Mouse (Mus musculus): ENCODE data around the gene Foxb1.

The Foxb1 gene

DNA sequence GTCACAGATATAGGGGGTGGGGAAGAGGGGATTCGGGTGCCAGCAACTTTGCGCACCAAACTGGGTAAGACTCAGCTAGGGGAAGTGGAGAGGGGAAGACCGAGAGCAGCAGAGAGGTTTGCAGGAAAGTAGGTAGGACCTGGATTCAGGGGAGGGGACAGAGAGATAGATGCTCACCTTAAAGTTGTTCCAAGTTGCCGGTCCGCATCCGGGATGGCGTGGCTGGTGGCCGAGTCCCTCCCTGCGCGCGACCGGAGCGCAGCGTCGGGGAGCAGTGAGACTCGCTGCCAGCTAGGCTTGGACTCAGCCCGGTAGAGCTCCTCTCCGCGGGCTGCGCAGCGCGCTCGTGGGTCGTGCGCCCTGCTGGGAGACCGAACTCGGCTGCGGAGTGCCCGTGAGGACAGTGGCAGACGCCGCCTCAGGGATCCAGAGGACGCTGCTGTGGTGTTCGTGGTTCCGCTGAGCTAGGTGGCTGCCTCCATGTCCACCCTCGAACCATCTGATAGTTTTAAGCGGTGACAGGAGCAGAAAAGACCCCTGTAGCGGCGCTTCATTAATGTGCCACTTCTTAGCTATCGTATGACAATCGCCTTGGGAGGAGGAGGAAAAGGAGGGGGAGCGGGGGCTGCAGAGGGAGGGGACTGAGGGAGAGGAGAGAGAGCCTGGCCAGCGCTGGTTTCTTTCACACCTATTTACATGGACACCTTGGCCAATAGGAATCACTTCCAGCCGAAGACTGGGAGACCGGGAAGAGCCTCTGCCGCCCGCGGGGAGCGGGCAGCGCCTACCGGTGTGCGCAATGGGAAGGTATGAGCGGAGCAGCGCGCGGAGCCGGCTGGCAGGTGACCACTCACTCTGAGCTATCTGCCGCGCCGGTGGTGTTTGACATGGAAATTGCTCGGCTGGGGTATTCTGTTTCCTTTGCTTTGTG is at the start of gene Foxb1:
Gene Foxb1, minus strand, starts transcription at position 570 of the 931 bp plus-strand sequence.
- no peak for DNase-seq (ENCODE audit: low spot score in 2 of 2)

DNA sequence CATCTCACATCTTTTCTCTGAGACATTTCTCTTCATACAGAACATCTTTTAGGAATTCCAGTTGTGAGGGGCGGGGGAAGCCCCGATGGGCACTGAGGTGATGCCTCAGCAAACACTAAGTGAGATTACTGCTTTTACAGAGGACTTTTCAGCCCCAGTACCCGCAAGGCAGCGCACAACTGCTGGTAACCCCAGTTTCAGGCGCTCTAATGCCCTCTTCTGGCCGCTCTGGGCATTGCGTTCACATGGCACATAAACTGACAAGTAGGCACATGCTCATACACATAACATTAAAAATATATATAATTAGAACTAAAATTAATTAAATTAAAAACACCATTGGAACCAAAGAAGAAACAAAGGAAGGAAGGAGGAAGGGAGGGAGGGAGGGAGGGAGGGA is 29.8 kb upstream of the Foxb1 start:
- no peak for DNase-seq (ENCODE audit: low spot score in 2 of 2)

DNA sequence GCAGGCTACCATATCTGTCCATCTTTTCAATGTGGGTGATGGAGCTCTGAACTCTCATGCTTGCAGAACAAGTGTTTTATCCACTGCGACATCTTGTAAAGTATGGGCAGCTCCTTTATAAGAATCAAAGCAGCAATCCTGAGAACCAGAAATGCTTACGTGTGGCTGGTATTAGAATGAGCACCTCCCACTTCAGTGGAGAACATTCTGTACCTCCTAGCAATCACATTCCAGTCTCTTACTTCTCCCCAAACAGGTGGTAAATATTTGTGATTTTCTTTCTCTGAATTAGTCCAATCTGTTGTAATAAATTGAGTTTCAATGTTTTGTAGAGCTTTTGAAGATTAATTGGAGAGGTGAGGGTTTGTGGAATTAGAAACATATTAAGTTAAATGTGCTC is 19.3 kb upstream of the Foxb1 start:
- no peak for DNase-seq (ENCODE audit: low spot score in 2 of 2)

DNA sequence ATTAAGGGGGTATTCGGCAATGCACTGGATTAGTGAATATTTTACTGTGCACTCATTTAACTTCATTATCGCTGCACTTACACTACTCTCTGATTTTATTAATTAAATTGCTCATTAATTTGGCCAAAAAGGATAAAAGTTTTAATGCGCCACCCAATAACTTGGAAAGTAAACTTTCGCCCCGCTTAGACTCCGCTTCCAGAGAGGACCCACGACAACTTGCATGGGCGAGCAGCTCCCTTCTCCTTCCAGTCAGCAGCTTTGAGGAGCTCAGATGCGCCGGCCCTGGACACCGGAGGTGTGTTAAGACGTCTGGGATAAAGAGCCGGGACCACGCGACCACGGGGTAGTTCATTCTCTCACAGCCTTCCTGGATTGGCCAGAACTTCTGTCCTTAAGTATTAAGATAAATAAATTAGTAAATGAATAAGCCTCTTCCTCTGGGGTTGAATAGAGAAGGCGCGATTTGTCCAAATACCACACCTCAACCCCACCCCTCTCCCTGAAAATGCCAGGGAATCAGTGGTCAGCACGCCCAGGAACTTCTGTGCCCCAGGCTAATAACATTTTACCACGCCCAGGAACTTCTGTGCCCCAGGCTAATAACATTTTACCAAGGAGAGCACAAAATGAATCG is 9.3 kb upstream of the Foxb1 start:
- DNase-seq (ENCODE audit: low spot score in 2 of 2): no peak

DNA sequence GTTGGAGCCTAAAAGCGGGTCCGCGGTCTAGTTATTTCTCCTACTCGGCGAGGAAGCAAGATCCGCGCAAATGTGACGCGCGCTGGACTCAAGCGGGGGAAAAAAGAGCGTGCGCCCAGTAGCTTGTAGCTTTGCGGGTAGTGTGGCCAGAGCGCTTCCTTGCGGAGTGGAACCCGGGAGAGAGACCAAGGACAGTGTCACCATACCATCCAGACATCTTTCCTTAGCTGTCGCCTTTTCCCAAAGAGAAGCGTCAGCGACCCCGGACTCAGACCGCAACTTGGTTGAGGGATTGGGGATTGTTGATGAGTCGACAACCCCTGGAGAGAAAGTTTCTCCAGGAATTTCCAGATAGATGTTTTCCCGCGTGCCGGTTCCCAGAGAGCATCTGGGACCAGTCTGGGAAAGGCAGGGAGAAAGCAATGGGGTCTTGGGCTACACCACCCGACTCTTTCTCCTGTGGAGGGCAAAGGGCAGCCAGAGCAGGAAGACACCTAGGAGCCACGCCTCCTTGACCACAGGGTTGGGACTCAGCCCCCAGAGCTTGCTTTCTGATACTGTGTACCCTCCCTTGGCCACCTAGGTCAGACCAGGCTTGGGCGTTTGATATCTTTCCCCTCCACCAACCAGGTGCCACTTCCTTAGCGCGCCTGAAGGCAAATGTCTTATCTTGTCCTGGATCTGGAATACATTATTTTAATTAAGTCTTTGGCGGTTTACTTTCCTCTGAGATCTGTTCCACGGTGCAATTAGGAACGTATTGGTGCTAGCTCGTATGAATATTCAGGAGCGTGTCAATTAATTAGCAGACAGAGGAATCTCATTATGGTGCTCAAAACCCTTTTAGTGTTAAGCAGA is 8.6 kb upstream of the Foxb1 start:
- DNase-seq (ENCODE audit: low spot score in 2 of 2): no peak

DNA sequence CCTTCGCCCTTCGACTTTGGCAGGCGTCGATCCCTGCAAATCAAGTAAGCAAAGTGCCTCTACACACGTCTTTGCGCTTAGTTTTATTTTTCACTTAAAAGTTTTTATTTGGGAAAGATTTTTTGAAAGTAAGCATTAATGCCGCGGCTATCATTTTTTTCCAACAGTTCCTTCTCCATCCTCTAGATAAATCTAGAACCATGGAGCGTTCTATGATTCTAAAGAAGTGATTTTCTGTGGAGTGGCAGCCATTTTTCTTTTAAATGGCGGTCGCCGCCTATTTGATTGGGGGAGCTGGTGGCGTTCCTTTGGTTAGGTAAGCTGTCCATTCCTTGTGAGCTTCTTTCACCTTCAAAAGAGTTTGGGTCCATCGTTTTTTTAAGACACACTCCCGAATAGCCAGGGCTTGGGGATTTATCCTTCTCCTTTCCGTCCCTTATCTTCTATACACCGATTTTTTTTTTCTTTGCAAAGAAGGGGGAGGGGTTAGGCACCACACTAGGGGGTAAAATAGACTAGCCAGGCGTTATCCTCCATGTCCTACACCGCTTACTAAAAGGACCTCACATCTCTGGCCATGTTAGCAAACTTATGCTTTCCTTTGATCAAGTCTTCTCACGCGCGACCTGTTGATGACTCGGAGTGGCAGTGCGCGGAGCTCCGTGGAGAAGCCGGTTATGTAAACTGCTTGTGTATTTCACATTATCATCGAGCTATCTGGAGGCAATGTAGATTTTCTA is 7.6 kb upstream of the Foxb1 start:
- DNase-seq (ENCODE audit: low spot score in 2 of 2): no peak

DNA sequence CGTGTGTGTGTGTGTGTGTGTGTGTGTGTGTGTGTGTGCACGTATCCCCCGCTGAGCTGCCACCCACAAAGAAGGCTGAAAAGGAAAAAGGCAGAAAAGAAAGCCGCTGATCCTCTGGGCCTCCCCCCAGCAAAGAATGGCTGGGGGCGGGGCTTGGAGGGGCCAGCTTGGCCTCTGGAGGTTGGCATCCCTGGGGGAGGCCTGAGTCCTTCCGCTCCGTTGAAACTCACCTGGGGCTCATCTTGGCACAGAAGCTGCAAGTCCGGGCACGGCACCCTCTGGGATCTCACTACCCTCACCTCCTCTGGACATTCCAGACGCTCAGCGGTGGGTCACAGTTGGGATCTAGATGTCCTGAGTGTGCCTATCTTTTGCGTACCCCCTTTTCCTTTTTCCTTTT is 6.7 kb upstream of the Foxb1 start:
- DNase-seq (ENCODE audit: low spot score in 2 of 2): no peak

DNA sequence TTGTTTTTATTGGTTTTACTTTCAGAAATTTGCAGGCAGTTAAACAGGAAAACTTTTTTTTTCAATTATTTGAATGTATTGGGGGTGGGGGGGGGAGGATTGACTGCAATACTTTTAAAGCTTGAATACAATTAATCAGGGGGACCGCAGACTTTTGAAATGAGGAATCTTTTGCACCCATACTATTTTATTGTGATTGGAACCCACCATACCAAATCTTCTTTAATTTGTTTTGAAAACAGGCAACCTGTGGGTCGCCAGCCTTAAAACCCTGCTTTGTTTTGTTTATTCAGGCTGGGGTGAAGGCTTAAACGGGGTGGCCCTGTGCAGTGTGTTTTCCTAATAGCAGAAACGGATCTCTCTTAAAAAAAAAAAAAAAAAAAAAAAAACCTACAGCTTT is 6.2 kb upstream of the Foxb1 start:
- no peak for DNase-seq (ENCODE audit: low spot score in 2 of 2)

DNA sequence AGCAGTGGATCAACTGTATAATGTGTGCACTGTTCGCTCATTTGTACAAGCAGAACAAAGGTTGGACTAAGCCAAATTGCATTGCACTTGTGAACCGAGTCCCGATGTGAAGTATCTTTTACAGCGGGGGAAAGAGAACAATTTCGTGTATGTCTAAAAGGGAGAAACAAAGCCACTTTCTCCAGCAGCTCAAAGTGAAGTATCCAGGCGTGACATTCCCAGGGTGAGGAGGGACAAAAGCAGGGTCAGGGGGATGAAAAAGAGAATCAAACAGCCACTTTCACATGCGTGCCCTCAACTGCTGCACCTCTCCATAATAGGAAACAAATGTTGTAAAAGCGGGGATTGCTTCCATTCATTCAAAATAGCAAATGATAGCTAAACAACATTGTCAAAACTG is 5.6 kb upstream of the Foxb1 start:
- no peak for DNase-seq (ENCODE audit: low spot score in 2 of 2)

DNA sequence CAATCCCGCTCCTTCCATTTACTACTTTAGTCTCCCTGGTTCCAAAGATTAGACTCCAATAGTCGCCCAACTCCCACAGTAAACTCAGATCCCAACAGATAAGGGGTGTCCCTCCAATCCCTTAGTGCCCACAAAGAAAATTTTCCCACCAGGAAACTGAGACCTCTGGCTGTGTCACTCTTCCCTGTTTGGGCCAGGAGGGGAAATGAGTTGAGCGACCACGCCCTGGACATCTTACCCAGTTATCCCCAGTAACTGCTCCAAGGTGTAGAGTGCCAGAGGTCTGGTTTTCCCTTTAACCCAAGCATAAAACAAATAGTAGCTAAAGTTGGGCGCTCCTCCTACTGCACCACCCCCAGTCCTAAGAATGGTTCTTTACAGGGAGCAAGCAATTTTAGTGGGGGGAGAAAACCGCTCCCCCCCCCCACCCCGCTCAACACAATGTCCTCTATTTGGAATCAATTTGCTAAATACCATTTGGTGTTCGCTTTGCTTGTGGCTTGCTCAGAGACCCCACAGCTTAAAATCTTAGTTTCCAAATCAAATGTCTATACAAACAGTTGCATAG is 4.8 kb upstream of the Foxb1 start:
- no peak for DNase-seq (ENCODE audit: low spot score in 2 of 2)

DNA sequence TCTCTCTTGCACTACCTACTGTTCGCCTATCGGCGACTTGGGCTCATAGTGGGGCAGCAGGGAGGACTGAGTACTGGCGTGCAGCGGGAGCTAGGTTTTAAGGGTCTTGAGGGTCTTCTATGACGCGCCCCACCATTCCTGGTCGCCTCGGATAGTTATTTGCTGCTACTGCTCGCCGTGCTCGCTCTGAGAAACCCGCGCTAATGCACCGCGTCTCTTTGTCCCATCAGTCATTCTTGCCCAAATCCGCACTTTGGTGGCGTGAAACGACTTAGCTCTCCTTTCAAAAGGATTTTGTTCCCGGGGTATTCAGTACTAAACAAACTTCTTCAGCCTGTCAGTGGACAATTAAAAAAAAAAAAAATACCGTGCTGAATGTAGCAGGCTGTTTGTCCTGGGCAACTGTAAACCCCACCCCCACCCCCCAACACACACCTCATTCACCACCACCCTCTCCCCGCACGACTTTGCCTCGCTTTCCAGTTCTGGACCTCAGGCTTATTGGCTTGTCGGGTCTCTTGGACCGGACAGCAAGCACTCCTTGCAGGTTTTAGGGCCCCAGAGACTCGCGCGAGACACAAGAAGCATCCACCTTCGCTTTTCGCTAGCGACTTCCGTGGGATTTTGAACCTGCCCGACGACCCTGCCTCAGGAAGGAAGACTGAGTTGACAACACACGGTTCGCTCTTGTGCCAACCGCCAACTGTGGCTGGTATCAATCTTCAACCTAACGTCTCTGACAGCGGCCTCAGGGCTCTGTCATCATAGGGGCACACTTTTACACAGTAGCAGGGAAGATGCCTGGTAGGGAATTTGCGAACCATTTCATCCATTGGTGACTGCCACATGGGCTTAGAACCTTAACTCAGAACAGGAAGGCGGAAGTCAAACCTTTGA is 4.1 kb upstream of the Foxb1 start:
- no peak for DNase-seq (ENCODE audit: low spot score in 2 of 2)

DNA sequence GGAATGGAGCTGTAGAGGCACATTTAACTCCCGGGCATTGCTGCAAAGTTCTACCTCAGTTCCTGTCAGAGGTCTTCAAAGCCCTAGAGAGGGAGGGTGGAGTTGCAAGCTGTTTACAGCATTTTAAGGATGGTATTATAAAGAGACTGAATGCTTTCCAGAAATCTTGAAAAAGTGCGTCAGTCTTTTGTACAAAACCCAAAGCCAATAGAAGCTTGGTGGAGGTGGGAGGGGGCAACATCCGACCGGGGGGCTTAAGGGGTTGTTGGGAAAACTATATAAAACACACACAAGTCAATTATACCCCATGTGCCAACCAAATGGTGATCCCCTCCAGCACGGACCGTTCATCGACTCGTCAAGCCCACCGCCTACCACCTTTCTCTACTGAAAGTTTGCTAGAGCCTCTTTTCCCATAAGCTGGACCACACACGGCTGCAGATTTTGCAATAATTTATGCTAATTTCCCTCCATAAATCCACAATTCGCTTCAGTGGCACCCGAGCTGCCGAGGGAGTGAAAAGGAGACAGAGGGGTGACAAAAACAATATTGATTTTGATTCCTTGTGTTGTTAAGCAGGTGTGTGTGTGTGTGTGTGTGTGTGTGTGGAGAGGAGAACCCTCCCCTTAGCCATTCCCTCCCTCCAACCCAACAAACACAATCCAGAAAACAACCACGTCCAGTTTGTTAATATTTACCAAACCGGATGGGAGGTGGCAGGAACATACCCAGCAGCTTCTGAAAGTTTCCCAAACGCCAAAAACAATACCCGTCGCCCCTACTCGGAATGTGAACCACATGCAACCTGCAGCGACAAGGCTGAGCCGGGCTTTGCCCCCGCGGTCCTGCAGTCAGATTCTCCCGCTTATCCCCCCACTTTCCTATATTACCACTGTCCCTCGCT is 3.2 kb upstream of the Foxb1 start:
- no peak for DNase-seq (ENCODE audit: low spot score in 2 of 2)

DNA sequence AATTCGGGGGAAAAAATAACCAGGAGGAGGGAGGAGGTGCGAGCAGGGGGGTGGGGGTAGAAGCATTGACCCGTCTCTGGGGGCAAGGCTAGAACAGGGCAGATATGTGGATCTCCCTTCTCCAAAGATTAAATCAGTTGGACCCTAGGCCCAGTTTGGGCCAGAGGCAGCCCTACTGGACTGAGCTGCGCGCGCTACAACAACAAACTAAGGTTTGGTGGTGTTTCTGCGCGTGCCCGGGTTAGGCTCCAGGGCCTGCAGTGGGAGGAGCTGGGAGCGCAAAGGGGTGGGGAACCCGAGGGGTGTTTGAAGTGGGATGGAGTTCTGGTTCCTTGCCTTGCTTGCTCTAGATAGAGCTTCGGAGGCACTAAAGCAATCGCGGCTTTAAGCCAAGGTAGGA is 2.0 kb upstream of the Foxb1 start:
- no peak for DNase-seq (ENCODE audit: low spot score in 2 of 2)

DNA sequence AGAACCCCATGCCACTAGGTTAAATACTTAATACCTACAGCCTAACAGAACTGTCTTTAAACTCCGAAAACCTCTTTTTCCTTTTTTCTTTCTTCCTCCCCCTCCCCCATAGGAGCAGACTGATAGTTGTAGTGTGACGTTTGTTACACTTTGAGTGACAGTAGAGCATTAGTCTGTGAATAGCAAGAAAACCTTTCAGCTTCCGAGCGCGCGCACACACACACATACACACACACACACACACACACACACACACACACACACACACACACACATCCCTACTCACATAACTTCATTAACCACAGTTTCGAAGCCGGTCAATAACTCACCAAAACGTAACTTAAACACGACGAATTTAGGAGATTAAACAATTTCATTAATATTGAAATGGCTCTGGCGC is 1.5 kb upstream of the Foxb1 start:
- no peak for DNase-seq (ENCODE audit: low spot score in 2 of 2)

DNA sequence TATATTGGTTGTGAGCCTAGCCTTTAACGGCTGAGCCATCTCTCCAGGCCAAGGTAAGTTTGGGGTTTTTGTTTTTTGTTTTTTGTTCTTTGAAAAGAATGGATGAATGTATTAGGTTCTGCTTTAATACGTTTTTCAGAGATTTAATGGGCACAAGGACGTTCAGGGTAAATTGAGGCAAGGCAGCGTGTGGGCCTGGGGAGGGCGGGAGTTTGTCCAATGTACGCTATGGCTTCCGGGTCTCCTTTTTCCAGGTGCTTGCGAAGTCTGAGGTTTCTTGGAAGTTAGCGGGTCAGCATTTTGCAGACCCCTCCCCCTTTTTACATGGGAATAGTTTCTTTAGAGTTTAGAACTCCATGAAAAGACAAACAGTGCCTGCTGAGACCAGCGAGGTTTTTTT is 829 bp upstream of the Foxb1 start:
- DNase-seq (ENCODE audit: low spot score in 2 of 2): no peak

DNA sequence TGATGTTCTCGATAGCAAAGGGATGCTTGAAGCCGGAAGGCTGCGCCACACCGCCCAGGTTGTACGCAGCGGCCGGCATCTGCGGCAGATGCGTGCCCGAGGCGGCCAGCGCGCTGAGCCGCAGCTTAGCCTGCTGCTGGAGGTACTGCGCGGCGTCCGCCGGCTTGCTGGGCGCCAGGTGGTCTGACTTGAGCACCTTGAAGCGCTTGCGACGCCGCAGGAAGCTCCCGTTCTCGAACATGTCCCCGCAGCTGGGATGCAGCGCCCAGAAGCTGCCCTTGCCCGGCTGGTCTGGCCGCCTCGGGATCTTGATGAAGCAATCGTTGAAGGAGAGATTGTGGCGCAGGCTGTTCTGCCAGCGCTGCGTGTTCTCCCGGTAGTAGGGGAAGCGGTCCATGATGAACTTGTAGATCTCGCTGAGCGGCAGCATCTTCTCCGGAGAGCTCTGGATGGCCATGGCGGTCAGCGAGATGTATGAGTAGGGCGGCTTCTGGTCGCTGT is 969 bp downstream of the Foxb1 start:
- DNase-seq (ENCODE audit: low spot score in 2 of 2): no peak

DNA sequence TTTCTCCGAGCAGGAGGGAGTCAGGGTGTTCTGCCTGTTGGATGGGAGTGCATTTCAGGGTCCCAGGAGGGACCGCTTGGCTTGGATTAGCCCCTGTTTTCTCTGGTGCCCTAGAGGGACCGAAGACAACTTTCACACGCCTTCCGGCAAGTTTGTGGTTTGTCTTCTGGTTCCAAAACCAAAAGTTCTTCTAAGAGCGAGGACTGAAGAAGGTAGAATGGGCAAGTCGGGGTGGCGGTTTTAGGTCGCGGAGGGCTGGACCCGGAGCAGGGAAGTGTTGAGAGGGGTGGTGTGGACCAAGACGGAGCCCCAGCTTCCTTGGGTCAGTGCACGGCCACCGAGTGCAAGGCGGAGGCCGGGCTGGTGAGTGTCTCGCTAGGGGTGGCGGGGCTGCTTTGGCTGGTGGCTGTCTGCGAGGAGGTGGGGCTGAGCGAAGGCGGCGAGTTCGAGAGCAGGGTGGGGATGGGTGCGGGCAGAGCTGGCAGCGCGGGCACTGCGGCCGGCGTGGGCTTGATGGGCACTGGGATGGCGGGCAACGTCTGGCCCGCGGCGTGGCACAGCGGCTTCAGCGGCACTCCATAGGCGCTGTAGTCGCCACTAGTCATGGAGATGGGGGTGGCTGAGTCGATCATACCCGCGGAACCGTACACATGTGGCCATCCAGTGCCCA is 1.7 kb downstream of the Foxb1 start:
- no peak for DNase-seq (ENCODE audit: low spot score in 2 of 2)

DNA sequence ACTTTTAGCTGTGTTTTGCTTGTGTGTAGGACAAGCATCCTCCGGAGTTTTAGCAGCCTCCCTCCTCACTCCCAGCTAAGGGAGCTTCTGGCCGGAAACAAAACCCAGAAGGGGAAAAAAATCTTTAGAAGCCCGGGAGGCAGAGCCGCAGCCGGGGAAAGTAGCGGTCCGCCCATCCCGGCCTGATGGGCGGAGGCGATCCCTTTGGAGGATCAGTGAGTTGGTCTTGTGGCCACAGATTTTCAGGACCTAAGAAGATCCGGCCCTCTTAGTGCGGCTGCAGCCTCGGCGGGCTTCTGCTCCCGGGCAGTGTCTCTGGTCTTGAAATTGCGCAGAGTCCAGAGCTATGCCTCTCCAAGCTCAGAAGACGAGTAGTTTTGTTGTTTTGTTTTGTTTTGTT is 2.2 kb downstream of the Foxb1 start:
- DNase-seq (ENCODE audit: low spot score in 2 of 2): no peak
